Mouse (Mus musculus): Measurements from ENCODE around the gene Pik3r5.

Gene Pik3r5

DNA sequence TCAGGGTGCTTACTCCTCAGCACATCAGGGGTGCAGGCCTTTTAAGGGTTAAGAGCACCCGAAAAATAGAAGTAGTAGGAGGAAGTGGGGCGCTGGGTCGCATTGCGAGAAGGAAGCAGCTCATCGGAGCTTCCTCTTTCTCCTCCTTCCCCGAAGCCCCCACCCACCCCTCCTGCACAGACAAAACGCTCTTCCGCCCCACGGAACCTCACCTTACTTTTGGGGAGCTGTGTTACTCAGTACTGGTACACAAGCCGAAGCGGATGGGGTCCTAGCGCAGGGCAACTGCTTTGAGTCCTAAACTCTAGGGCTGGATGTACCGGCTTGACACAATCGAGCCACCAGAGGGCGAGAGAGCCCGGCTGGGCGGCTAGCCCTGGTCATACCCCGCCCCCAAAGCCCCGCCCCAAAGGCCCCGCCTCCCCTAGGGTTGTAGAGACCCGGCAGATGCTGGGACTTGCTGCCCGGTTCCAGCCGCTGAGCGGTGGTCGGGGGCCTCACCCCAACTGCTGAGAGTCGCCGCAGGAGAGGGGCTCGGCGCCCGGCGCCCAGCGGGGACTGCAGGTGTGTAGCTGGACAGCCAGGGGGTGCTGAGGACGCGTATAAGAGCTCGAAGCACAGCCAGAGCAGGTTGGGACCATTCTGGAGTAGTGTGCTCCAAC, at the start of gene Pik3r5:
TSS of gene Pik3r5 (plus strand) at position 423 of the 662 bp plus-strand sequence.
- DNase-seq: peak; percentile 71

DNA sequence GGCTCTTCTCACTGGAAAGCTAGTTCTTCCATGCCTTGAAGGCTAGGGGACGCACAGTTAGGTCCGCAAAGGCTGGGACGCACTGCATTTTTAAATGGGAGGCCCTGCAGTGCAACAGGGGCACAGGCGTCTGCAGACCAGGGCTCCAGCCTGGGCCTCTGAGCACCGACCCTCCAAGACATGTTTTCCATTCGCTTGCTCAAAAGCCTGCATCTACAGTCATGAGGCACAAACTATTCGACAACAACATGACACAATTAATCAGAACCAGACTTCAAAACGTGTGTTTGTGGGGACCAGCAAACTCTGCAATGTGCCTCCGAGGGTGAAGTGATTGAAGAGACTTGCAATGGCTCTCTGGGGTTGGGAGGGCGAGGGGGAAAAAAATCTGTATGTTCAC, 48.4 kb upstream of the Pik3r5 start:
- DNase-seq: no peak

DNA sequence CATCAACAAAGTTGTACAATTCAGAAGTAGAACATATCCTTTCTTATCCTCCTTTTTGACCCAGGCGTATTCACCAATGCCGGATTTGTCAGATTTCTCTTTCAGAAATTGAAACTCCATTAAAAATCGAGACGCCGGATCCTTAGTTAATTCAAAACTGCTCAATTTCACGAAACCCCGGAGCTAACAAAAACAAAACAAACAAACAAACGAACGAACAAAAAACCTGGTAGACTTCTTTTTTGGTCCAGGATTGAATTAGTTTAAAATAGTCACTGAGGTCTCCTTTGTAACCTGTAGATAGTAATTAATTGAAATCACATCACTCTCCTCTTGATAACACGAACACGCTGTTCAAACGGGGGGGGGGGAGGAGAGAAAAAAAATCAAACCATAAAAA, 47.8 kb upstream of the Pik3r5 start:
- DNase-seq: no peak

DNA sequence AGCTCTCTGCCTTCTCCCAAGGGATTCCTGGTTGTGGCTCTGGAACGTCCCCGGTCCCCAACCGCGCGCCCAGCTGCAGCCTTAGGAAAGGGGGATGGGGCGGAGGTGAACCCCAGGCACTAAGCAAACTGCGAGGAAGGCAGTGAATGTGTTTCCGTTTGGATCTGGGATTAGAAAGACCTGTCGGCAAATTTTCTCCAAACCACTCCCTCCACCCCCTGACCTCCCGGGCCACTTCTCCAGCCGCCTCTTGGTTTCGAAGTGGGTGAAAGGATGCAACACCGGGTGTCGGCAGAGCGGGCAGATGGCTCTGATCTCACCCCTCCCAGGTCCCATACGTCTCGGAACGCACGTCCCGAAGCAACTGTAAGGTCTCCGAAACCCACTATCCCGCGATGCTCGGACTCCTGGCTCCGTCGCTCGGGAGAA, 47.3 kb upstream of the Pik3r5 start:
- no peak for DNase-seq

DNA sequence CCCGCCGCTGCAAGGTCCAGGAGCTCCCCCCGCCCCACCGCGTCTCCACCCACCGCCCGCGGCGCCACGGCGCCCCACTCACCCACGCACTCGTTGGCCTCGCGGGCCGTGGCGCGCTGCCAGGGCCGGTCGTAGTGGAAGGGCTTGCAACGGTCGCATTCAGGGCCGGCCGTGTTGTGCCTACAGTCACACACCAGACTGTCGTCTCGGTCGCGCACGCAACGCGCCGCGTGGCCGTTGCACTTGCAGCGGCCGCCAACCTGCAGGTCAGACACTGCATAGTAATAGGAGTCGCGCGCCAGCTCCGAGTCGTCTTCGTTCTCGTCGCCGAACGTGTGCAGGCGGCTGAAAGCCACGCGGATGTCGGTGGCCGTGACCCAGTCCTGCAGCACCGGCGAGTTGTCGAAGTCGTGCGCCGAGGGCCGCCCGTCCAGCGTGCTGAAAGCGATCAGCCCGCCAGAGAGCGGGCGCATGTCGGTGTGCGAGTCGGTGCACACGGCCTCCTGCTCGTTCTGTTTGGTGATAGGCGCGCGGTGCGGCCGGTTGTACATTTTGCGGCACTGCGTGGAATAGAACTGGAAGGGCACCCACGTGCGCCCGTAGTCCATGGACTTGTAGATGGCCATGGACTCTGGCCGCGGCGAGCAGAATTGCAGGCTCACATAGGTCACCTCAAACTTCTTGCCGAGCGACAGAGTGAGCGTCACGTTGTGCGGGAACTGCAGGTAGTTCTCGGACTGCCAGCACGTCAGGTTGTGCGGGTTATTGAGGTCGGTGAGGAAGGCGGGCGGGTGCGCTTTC, 46.7 kb upstream of the Pik3r5 start:
- peak; percentile 44 for DNase-seq

DNA sequence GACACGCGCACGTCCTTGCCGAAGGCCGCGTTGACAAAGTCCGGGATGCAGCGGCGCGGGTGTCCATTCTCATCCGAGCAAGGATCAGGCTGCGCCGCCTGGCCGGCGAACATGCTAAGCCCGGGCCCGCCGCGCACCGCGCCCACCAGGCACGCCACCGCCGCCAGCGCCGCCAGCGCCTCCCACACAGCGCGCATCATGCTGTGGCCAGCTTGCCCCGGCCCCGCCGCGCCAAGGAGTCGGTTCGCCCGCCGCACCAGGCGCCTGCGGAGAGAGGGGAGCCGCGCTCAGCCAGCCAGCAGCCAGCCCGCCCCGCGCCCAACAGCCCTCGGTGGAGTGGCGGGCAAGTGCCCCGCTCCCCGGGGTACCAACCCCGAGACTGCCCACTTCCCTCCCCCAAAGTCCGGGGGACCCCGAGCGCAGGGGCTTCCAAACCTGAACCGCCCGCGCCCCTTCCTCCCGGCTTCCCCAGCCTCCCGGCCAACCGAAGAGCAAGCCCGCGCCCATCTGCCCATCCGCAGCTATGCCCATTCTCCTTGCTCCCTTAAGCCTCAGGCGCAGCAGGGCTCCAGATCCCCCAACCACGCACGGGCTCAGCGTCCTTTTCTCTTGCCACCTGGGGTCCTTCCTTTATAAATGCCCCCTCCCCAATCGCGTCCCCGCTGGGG, 45.9 kb upstream of the Pik3r5 start:
- DNase-seq: peak; percentile 38

DNA sequence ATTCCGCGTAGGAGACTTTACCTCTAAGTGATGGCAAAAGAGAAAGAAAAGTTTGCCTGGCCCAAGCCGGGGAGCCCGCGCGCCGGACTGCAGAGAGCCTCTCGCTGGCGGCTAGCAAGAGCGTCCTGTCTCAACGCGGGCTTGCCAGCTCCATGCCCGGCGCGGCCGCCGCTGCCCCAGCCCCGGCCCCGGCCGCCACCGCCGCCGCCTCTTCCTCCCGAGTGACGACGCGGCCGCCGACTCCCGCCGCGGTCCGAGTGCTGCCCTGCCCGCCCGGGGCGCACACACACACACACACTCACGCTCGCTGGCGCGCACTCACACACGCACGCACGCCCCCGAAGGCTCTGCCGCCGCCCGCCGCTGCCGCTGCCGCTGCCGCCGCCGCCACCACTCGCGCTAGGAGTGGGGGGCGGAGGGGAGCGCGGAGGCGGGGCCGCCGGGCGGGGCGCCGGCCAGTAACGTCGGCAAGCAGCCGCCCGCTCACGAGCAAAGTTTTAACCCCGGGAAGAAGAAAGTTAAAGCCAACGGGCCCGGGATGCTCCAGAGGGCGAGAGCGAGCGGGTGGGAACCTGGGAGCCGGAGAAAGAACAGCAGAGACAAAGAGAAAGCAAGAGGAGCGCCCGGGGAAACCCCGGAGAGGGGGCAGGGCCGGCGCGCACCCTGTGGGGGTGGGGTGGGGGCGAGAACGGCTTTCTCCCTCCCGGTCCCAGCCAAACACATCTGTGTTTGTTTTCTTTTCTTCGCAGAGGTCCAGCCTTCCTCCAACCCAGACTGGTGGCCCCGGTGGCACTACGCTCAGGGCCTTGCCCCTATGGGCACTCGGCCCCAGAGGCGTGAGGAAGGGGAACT, 45.1 kb upstream of the Pik3r5 start:
- peak; percentile 86 for DNase-seq

DNA sequence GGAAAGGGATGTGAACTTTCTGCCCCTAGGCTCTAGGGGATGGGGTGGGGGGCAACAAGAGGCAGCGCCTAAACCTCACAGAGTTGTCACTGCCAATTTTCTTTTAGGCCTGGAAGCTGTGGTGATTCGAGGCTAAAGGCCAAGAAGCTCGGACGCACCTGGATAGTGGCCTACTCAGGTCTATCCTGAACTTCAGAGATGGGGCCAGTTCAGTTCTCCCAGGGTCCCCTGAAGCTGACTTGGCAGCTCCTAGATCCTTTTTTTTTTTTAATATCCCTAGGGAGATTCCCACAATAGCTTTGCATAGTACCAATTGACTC, 44.5 kb upstream of the Pik3r5 start:
- no peak for DNase-seq

DNA sequence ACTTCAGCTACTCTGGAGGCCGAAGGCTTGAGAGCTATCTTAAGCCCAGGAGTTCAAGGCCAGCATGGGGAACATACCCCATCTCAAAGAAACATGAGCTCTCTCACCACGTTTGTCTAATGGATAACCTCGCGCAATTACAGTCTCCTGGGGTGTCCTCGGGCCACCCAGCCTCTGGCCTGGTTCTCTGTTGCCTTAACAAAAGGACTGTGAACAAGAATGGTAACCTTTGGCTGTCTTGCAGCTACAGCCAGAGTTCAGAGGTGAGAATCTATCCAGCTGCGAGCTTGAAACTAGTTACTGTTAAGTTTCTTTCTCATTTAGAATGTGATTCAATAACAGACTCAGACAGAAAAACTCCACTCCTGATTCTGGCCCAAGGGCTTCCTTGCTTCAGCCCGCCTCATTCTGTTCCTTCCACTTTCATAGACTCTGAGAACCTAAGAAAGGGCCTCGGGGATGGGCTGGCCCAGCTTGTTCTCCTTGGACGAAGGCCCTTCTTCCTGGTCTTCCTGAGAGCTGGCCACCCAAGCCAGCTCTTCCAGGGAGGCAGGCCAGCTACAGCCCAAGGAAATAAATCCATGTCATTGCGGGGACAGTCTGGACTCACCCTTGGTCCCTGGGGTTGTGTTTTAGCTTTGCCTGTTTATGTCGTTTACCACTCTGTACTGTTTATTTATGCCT, 43.8 kb upstream of the Pik3r5 start:
- peak; percentile 91 for DNase-seq

DNA sequence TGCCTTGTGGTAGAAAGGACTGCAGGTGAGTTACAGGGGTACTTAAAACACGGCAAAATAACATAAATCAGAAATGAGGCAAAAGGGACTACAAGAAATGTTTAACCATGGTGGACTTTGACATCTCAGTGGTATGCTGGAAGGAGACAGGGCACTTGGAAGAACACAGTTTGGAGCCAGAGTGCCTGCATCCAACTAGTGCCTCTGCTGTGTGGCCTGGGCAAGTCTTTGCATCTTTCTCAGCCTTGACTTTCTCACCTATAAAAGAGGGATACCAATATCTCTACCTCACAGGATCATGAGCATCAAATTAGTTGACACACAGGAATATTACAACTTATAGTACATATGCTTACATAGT, 43.3 kb upstream of the Pik3r5 start:
- DNase-seq: peak; percentile 89

DNA sequence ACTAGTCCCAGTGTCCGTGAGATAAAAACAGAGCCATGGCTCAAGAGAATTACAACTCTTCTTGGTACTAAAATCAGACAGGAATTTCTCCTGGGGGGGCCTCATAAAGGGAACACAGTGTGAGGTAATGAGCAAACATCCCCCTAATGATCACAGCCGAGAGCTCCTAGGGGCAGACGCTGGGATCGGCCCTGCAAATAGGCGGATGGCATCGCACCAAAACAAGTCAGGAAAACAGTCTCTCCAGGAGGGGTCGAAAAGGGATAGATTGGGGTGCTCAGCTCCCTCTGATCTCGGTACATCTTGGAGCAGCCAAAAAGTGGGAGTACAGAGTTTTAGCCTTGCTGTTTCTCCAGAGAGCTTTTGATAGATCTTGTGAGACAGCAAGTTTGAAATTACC, 42.3 kb upstream of the Pik3r5 start:
- no peak for DNase-seq

DNA sequence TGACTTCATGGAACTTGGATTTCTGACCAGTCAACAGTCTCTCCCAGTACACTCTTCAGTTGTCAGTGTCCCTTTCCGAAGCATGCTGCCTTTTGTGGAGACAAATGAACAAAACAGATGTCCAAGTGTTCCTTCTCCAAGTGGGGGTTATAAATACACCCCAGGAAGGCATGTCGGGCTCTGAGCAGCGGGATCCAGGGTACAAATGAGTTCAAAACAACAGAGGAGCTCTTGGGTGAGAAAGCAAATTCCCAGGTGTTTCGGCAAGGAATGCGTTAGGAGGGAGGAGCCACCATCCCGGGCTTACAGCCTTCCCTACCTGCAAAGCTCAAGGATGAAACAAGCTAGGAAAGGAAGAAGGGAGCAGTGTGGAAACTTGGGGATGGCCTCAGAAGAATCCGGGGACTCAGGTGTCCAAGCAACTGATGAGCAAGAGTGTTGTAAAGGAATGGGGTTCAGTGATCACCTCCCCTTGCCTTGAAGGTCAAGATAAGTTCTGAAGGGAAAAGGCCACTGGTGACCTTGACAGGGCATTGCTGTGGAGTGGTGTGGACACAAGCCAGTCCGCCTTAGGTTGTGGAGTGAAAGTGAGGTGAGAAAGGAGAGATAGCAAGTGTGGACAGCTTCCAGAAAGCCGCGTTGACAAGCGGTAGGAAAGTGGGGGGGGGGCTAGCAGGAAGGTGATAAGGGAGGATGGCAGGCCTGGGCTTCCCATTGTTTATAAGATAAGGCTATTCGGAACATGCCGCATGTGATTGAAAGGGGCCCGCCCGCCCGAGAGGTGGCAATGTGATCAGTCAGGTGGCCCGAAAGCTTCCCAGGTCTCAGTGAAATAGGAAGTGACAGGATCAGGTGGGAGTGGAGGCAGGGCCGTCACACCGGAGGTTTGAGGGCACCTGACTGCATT, 41.3 kb upstream of the Pik3r5 start:
- no peak for DNase-seq

DNA sequence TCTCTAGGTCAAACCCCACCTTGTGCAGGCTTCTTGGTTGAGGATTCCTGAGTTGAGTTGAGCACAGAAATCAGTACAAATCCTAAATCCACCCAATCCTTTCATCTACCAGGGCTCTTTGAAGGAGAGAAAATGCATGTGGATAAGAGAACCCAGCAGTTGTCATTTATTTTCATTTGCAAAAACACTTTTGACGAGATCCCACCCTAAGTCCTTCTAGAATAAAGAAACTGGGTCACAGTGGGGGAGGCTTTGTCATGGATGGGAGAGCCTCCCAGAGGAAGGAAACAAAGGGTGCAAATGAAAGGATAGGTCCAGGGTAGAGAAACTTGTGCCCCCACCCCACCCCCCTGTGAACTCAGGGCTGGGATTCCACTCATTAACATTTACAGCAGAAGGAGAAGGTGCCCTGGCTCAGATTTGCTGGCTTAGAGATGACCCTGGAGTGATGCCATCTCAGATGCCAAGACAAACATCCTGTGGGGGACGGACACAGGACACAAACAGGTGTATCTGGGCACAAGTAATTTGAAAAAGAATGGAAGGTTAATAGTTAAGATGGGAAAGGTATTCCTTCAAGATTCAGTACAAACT, 37.9 kb upstream of the Pik3r5 start:
- peak; percentile 75 for DNase-seq

DNA sequence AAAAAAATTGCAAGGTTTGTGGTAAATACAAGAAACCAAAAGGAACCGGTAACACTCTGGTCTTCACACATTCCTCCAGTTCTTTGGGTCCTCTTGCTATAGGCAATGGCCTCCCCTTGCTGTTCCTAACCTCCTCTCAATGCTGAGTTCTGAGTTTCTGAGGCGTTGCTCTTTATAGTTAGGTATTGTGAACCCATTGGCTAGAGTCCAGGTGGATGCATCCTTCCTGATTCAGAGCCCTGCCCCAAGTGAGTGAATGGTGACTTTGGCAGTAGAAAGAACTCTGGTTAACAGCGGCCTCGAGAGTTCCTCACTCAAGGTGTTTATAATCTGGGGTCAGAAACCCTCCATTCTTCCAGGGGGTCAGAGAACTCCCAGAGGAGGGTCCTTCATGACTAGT, 37.2 kb upstream of the Pik3r5 start:
- DNase-seq: no peak

DNA sequence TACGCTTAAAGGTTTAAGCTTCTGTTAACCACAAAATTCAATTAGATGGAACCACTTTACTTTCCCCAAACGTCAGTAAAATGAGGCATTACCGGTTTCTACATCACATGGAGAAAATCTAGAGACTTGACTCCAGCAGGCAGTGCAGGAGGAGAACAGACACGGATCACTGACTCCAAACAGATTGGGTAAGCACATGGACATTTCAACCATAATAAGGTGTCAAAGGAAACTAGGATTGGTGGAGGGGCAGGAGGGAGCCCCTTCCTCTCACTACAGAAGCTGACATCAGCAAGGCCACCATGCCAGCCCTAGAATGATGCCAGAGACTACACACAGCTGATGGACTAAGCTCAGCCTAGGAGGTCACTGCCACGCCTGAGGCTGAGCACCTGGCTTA, 36.4 kb upstream of the Pik3r5 start:
- peak; percentile 69 for DNase-seq

DNA sequence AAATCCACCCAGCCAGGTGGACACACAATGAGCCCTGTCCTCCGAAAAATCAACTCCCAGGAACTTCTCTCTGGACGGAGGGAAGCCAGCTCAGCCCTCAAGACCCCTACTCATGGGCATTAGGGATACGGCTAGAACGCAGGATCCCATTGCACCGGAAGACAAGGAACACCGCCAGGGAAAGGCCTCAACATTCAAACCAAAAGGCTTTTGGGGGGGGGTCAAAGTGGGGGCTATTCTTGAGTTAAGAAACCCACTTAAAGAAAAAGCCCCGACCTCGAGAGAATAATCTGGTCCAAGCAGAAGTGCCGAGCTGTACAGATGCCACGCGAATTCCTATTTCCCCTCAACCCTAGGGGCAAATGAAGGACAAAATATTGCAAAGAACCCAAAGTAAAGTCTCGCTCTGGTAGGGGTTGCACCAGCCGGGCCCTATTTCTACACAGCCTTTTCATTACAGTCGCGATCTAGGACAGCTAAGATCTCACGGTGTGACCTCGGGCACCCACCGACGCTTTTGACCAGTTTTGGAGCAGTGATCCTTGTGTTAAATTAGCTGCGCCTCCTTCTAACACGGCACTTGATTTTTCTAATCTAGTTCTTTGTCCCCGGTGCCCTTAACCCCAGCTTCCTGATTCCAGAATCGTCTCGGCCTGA, 32.9 kb upstream of the Pik3r5 start:
- peak; percentile 48 for DNase-seq

DNA sequence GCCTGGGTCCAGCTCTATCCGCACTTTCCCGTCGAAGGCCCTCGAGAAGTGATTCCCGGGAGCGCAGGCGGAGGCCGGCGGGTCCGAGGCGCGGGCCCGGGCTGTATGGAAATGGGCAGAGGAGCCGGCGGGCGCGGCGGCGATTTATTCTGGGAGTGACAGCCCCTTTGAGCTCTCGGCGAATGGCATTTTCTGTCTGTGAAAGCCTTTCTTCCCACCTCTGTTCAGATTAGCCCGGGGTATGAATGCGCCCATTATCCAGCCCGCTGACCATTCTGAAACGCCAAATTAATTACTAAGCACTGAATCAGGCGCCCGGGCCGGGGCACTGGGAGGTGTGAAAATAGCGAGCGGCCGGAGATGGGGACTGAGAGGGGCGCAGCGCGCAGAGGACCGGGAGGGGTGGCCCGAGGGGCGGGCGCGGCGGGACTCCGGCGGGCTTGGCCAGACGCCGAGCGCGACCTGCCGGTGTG, 32.3 kb upstream of the Pik3r5 start:
- DNase-seq: peak; percentile 34

DNA sequence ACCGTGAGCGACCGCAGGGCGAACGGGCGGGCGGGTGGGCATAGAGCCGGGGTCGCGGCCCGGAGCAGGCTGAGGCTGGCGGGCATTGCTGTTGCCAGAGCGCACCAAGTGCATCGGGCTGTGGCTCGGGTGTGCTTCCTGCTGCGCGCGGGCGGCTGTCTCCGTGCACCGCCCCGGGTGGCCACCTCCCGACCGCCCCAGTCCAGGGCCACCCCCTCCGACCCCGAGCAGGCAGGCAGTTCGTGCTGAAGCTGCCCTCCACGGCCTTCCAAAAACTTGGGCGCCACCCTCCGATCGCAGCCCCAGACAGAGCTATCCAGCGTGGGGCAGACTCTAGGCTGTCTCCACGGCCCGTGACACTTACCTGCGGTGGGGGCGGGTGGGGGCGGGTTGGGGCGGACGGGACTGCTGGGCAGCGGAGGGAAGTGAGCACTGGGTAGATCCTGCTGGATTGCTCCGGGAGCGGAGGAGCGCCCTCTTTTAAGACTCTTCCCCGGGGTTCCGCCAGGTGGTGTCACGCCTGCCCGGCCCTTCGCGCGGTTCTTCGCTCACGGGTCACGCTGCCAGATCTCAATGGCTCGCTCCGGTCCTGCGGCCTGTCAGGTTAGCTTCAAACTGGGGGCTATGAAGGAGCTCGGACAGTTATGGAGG, 31.8 kb upstream of the Pik3r5 start:
- DNase-seq: peak; percentile 79

DNA sequence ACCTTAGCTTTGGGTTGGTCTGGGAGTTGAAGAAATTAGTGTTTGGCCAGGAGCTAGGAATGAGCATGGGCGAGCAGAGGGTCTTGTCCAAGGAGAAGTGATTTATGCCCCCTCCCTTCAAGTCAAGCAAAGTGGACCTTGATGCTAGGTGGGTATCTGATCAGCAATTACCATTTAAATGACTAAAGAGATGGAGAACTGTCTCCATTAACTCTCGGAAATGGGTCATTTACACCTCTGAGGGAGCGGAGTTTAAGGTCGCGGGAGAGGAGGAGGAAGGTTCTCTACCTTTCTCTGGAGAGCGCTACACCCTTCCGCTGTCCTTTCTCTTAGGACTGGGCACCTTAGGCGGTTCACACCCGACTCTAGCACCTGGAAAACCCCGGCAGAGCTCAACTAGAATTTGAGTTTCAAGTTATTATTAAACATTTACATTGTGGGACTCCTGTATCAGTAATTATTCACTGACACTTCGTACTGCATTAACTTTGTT, 31.1 kb upstream of the Pik3r5 start, which contains the start of gene Ntn1:
TSS of gene Ntn1 (minus strand) at position 97 of the 493 bp plus-strand sequence.
- no peak for DNase-seq

DNA sequence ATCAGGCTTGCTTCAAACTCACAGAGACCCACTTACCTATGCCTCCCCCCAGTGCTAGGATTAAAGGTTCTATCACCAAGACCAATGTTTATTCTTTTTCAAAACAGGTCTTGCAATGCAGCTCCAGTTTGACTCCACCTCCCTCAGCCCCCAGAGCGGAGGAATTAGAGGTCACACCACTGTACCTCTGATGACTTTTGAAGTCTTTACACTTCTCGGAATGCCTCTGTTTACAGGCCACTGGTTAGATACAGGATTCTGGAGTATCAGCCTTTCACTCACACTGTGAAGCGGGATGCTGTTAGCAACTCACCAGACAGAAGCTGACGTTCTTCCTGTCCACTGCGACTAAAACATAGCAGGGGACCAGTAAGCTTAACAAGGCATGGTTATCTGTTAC, 30.5 kb upstream of the Pik3r5 start:
- DNase-seq: no peak

All from kidney, adult 9 months (tissue).